ENCODE assay signal across 14 mouse cellular contexts in the genomic region with DNA sequence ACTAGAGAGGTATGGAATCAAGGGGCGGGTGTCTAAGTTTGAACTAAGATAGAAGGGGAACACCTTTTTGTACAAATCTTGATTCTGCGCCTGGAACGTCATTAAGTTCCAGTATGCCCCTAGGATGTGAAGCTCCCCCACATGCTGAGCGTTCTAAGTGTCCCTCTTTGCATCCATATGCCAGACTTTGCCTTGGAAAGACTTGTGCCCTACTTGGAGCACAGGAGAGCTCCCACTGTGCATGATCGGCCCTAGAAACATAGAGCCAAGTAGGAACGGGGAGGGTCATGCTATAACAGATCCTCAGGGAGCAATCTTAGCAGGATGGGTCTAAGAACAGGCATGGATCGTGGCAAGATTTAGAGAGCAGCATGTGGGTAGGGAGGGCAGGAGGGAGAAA.
DNase-seq lines count a peak whose midpoint lies in the region; ATAC-seq and TF ChIP-seq lines count a peak whose summit lies in the region.
"Had no signal": no experiment of that assay in that cellular context is flagged by ENCODE, and none has a peak within 500 bp of the region (broad histone marks: within the 10 kb centered on the region; RNA-seq: fewer than 3 reads in every experiment).

No protein-coding gene starts in this region.

- H3K36me3 ChIP-seq in hindbrain, postnatal 0 days (ENCODE audit: insufficient read depth, low read length) = no peaks in the 10 kb centered on the region
- no peaks in the 10 kb centered on the region for H3K36me3 ChIP-seq in hindbrain, embryonic 12.5 days
- no peaks in the 10 kb centered on the region for H3K36me3 ChIP-seq in limb, embryonic 13.5 days
- H3K36me3 ChIP-seq in liver, embryonic 11.5 days (ENCODE audit: control insufficient read depth, insufficient read depth, low read length) = no peaks in the 10 kb centered on the region
- H3K36me3 ChIP-seq: neural tube, embryonic 13.5 days had no signal

- peak; percentile 74 for ATAC-seq in cerebellum, adult (ENCODE audit: insufficient number of reproducible peaks, low FRiP score, low TSS enrichment)
- no peak for ATAC-seq in hindbrain, postnatal 0 days
- ATAC-seq in hindbrain, embryonic 12.5 days (ENCODE audit: low FRiP score) = no peak
- ATAC-seq in limb, embryonic 13.5 days (ENCODE audit: low FRiP score, low read depth) = no peak
- no peak for ATAC-seq in liver, embryonic 11.5 days (replicated peaks; ENCODE audit: low FRiP score)
- ATAC-seq: forebrain, postnatal 0 days; hindbrain, embryonic 16.5 days; midbrain, embryonic 16.5 days had no signal

- H3K9ac ChIP-seq in hindbrain, postnatal 0 days (replicated peaks; ENCODE audit: low read length) = no peak overlapping the region
- H3K9ac ChIP-seq in hindbrain, embryonic 12.5 days = no peak overlapping the region
- no peak overlapping the region for H3K9ac ChIP-seq in limb, embryonic 13.5 days
- no peak overlapping the region for H3K9ac ChIP-seq in liver, embryonic 11.5 days (ENCODE audit: low read depth, low read length)
- H3K9ac ChIP-seq: forebrain, postnatal 0 days; neural tube, embryonic 13.5 days had no signal

- H3K4me1 ChIP-seq in hindbrain, postnatal 0 days (ENCODE audit: insufficient read depth, low read length) = no peaks in the 10 kb centered on the region
- H3K4me1 ChIP-seq in hindbrain, embryonic 12.5 days = peaks cover 3% of the 10 kb centered on the region; the same call in 1 of the 2 replicates
- peaks cover 52% of the 10 kb centered on the region for H3K4me1 ChIP-seq in limb, embryonic 13.5 days
- no peaks in the 10 kb centered on the region; the same call in 1 of the 2 replicates for H3K4me1 ChIP-seq in liver, embryonic 11.5 days (replicated peaks; ENCODE audit: control insufficient read depth, insufficient read depth, low read length)

- no peak for DNase-seq in cerebellum, postnatal 4 days (ENCODE audit: low spot score in 2 of 2)
- DNase-seq in hindbrain, postnatal 0 days (ENCODE audit: low spot score) = peak; percentile 7
- peak; percentile 65 to 67 for DNase-seq in cerebellum, postnatal 25 days
- DNase-seq in liver, embryonic 11.5 days (ENCODE audit: low spot score) = no peak
- DNase-seq in embryo, embryonic 10.5 days (ENCODE audit: low spot score) = no peak
- DNase-seq: forebrain, postnatal 0 days; kidney, postnatal 10 days; spleen, adult 18-20 months had no signal

- no peak for TF ChIP-seq CTCF in hindbrain, postnatal 0 days (IDR thresholded peaks at IDR 0.05; ENCODE audit: low read depth)

- H3K4me2 ChIP-seq in hindbrain, postnatal 0 days (ENCODE audit: low read depth, low read length) = no peak overlapping the region
- H3K4me2 ChIP-seq in hindbrain, embryonic 12.5 days (replicated peaks) = no peak overlapping the region
- H3K4me2 ChIP-seq in limb, embryonic 13.5 days (replicated peaks) = no peak overlapping the region
- no peak overlapping the region for H3K4me2 ChIP-seq in liver, embryonic 11.5 days
- H3K4me2 ChIP-seq: neural tube, embryonic 13.5 days had no signal

- H3K27ac ChIP-seq in hindbrain, postnatal 0 days = no peak overlapping the region
- H3K27ac ChIP-seq in hindbrain, embryonic 12.5 days = no peak overlapping the region
- 0 out of 2 replicates have a peak overlapping the region, but pooled peaks have one; percentile 6 for H3K27ac ChIP-seq in limb, embryonic 13.5 days
- no peak overlapping the region; the same call in 1 of the 2 replicates for H3K27ac ChIP-seq in liver, embryonic 11.5 days (ENCODE audit: low read depth, low read length)
- H3K27ac ChIP-seq: neural tube, embryonic 13.5 days had no signal

- H3K9me3 ChIP-seq in hindbrain, postnatal 0 days (ENCODE audit: low read length) = no peaks in the 10 kb centered on the region
- no peaks in the 10 kb centered on the region for H3K9me3 ChIP-seq in hindbrain, embryonic 12.5 days (replicated peaks)
- H3K9me3 ChIP-seq in limb, embryonic 13.5 days = no peaks in the 10 kb centered on the region
- H3K9me3 ChIP-seq in liver, embryonic 11.5 days (ENCODE audit: control insufficient read depth, low read length) = no peaks in the 10 kb centered on the region
- H3K9me3 ChIP-seq: neural tube, embryonic 13.5 days had no signal

- no peaks in the 10 kb centered on the region for H3K27me3 ChIP-seq in hindbrain, postnatal 0 days (ENCODE audit: insufficient read depth, low read length)
- no peaks in the 10 kb centered on the region for H3K27me3 ChIP-seq in hindbrain, embryonic 12.5 days
- no peaks in the 10 kb centered on the region for H3K27me3 ChIP-seq in limb, embryonic 13.5 days
- no peaks in the 10 kb centered on the region for H3K27me3 ChIP-seq in liver, embryonic 11.5 days (replicated peaks; ENCODE audit: control insufficient read depth, insufficient read depth, low read length)
- H3K27me3 ChIP-seq: neural tube, embryonic 13.5 days had no signal

- no peak overlapping the region for H3K4me3 ChIP-seq in hindbrain, postnatal 0 days (ENCODE audit: low read length)
- no peak overlapping the region for H3K4me3 ChIP-seq in hindbrain, embryonic 12.5 days
- H3K4me3 ChIP-seq in limb, embryonic 13.5 days = no peak overlapping the region
- no peak overlapping the region for H3K4me3 ChIP-seq in liver, embryonic 11.5 days (ENCODE audit: low read depth, low read length)
- H3K4me3 ChIP-seq: neural tube, embryonic 13.5 days had no signal

- WGBS in hindbrain, postnatal 0 days = 62% methylated on average over 7 of the region's 7 CpGs
- WGBS in hindbrain, embryonic 12.5 days = 83% methylated on average over 7 of the region's 7 CpGs
- 69% methylated on average over 7 of the region's 7 CpGs for WGBS in limb, embryonic 13.5 days
- WGBS in liver, embryonic 11.5 days = 75% methylated on average over 7 of the region's 7 CpGs

Comparison
In these comparisons a context has a peak if more than half of its experiments do, and no peak if none do; other contexts are left out.
1. DNase-seq: peak in hindbrain, postnatal 0 days (single experiment) and cerebellum, postnatal 25 days (2 of 2); none in cerebellum, postnatal 4 days (0 of 2), liver, embryonic 11.5 days (single experiment) and embryo, embryonic 10.5 days (single experiment).